ENCODE assay signal across 9 mouse cellular contexts in the genomic region with DNA sequence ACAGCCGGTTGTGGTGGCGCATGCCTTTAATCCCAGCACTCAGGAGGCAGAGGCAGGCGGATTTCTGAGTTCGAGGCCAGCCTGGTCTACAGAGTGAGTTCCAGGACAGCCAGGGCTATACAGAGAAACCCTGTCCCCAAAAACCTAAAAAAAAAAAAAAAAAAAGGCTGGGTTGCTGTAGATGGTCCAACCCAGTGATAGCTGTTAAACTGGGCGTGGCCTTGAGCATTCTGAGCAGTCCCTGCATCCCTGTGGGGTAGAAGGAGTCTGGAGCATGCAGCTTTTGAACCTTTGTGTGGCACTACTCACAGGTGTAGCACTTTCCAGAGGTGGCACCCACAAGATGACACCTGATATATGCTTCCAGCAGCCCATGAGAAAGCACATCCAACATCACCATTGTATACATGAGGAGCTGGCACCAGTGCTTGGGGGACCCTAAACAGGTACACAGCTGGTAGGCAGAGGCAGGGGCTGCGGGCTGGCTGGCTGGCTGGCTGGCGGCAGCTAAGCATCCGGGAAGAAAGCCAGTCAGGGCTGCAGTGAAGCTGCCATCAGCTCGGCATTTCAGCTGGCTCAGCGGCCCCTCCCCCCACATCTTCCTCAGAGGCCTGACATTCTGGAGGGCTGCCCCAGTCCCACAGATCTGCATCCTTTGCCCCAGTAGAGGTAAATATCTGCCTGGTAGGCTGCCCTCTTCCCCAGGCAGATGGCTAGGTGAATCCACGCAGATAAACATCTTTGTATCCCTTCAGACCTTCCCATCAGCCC. TPM values are rescaled to one million over a fixed set of nuclear protein-coding genes. Genes with fewer than 3 reads are reported as not detected.
A peak's percentile ranks its signal among the peaks of the same experiment; 100 is the strongest.
DNase-seq lines count a peak whose midpoint lies in the region; ATAC-seq lines count a peak whose summit lies in the region.
"Had no signal": no experiment of that assay in that cellular context is flagged by ENCODE, and none has a peak within 500 bp of the region (broad histone marks: within the 10 kb centered on the region; RNA-seq: fewer than 3 reads in every experiment).

No protein-coding gene starts in this region.

- 0 out of 2 replicates have a peak overlapping the region, but pooled peaks have one; percentile 43 for H3K9ac ChIP-seq in hindbrain, embryonic 12.5 days
- peak overlapping the region; percentile 21; the same call in 1 of the 2 replicates for H3K9ac ChIP-seq in neural tube, embryonic 12.5 days

- H3K4me1 ChIP-seq in hindbrain, embryonic 12.5 days = peaks cover 25% of the 10 kb centered on the region
- peaks cover 29% of the 10 kb centered on the region for H3K4me1 ChIP-seq in neural tube, embryonic 12.5 days

- H3K36me3 ChIP-seq in hindbrain, embryonic 12.5 days = no peaks in the 10 kb centered on the region
- no peaks in the 10 kb centered on the region for H3K36me3 ChIP-seq in neural tube, embryonic 12.5 days

- no peaks in the 10 kb centered on the region for H3K9me3 ChIP-seq in hindbrain, embryonic 12.5 days (replicated peaks)
- H3K9me3 ChIP-seq in neural tube, embryonic 12.5 days = no peaks in the 10 kb centered on the region

- H3K27ac ChIP-seq in hindbrain, embryonic 12.5 days = peak overlapping the region; percentile 55
- peak overlapping the region; percentile 17; the same call in 1 of the 2 replicates for H3K27ac ChIP-seq in neural tube, embryonic 12.5 days

- no peak overlapping the region for H3K4me3 ChIP-seq in hindbrain, embryonic 12.5 days
- no peak overlapping the region for H3K4me3 ChIP-seq in neural tube, embryonic 12.5 days
- H3K4me3 ChIP-seq: myocyte had no signal

- no peak for ATAC-seq in cerebellum, adult (ENCODE audit: insufficient number of reproducible peaks, low FRiP score, low TSS enrichment)
- ATAC-seq in hindbrain, embryonic 12.5 days (ENCODE audit: low FRiP score) = no peak
- no peak for ATAC-seq in neural tube, embryonic 12.5 days (ENCODE audit: low FRiP score, low read depth)

- peak overlapping the region; percentile 23; the same call in 1 of the 2 replicates for H3K4me2 ChIP-seq in hindbrain, embryonic 12.5 days (replicated peaks)
- peak overlapping the region; percentile 25; the same call in 1 of the 2 replicates for H3K4me2 ChIP-seq in neural tube, embryonic 12.5 days (replicated peaks)

- WGBS in hindbrain, embryonic 12.5 days = 50% methylated on average over 11 of the region's 11 CpGs
- WGBS in neural tube, embryonic 12.5 days = 45% methylated on average over 11 of the region's 11 CpGs

- peak; percentile 34 for DNase-seq in cerebellum, adult 11 months
- DNase-seq in left cerebral cortex, postnatal 4 days = peak; percentile 84
- no peak for DNase-seq in left cerebral cortex, adult 9 months (ENCODE audit: low spot score in 2 of 2)
- no peak for DNase-seq in testis, postnatal 10 days (ENCODE audit: low spot score)
- DNase-seq in adrenal gland, postnatal 4 days (ENCODE audit: low spot score in 2 of 2) = no peak

- intact Hi-C loops in left cerebral cortex, postnatal 4 days (cut with DNase I) = no loop called here

- H3K27me3 ChIP-seq in hindbrain, embryonic 12.5 days = peaks cover 2% of the 10 kb centered on the region; the same call in 1 of the 2 replicates
- no peaks in the 10 kb centered on the region for H3K27me3 ChIP-seq in neural tube, embryonic 12.5 days (replicated peaks)

RNA-seq across cellular contexts. Expression of gene Caskin1, which starts 3.1 kb away (rescaled TPM):
- 100 to 1,000 TPM; 158 to 180 TPM for total RNA-seq in left cerebral cortex, postnatal 4 days (2021)
- polyA plus RNA-seq in hindbrain, embryonic 12.5 days (2016; fragmentation: Nextera tagmentation; extraction: Ambion mirVana) = 24.2 and 25.0 TPM in 2 replicates
- polyA plus RNA-seq in neural tube, embryonic 12.5 days (2016; fragmentation: Nextera tagmentation; extraction: Ambion mirVana) = 23.2 and 25.4 TPM in 2 replicates
- total RNA-seq in adrenal gland, postnatal 4 days (2021) = 10 to 100 TPM; 62.4 to 65.2 TPM

RNA-seq across cellular contexts. Expression of gene Mlst8, which starts 6.4 kb away (rescaled TPM):
- 10 to 100 TPM; 33.4 to 39.1 TPM for total RNA-seq in left cerebral cortex, postnatal 4 days (2021)
- 35.2 and 36.9 TPM in 2 replicates for polyA plus RNA-seq in hindbrain, embryonic 12.5 days (2016; fragmentation: Nextera tagmentation; extraction: Ambion mirVana)
- polyA plus RNA-seq in neural tube, embryonic 12.5 days (2016; fragmentation: Nextera tagmentation; extraction: Ambion mirVana) = 33.8 and 34.9 TPM in 2 replicates
- 10 to 100 TPM; 28.0 to 30.0 TPM for total RNA-seq in adrenal gland, postnatal 4 days (2021)

RNA-seq across cellular contexts. Expression of gene Bricd5, which starts 11.6 kb away (rescaled TPM):
- total RNA-seq in left cerebral cortex, postnatal 4 days (2021) = under 1 TPM; 0.54 to 0.92 TPM
- 1.2 TPM in 1 of 2 replicates, not detected in the other for polyA plus RNA-seq in hindbrain, embryonic 12.5 days (2016; fragmentation: Nextera tagmentation; extraction: Ambion mirVana)
- polyA plus RNA-seq in neural tube, embryonic 12.5 days (2016; fragmentation: Nextera tagmentation; extraction: Ambion mirVana) = 0.28 TPM in 2 replicates
- total RNA-seq in adrenal gland, postnatal 4 days (2021) = under 1 TPM; 0.50 to 0.93 TPM

RNA-seq across cellular contexts. Expression of gene Pgp, which starts 15.1 kb away (rescaled TPM):
- 10 to 100 TPM; 45.3 to 45.9 TPM for total RNA-seq in left cerebral cortex, postnatal 4 days (2021)
- 52.5 and 57.3 TPM in 2 replicates for polyA plus RNA-seq in hindbrain, embryonic 12.5 days (2016; fragmentation: Nextera tagmentation; extraction: Ambion mirVana)
- 58.6 and 62.7 TPM in 2 replicates for polyA plus RNA-seq in neural tube, embryonic 12.5 days (2016; fragmentation: Nextera tagmentation; extraction: Ambion mirVana)
- total RNA-seq in adrenal gland, postnatal 4 days (2021) = 10 to 100 TPM; 44.6 to 46.4 TPM

RNA-seq across cellular contexts. Expression of gene E4f1, which starts 15.2 kb away (rescaled TPM):
- total RNA-seq in left cerebral cortex, postnatal 4 days (2021) = 10 to 100 TPM; 39.0 to 41.7 TPM
- polyA plus RNA-seq in hindbrain, embryonic 12.5 days (2016; fragmentation: Nextera tagmentation; extraction: Ambion mirVana) = 35.3 and 39.4 TPM in 2 replicates
- 37.9 and 38.5 TPM in 2 replicates for polyA plus RNA-seq in neural tube, embryonic 12.5 days (2016; fragmentation: Nextera tagmentation; extraction: Ambion mirVana)
- 10 to 100 TPM; 31.8 to 35.1 TPM for total RNA-seq in adrenal gland, postnatal 4 days (2021)

Comparison
In these comparisons a context has a peak if more than half of its experiments do, and no peak if none do; other contexts are left out.
1. DNase-seq: peak in cerebellum, adult 11 months (single experiment) and left cerebral cortex, postnatal 4 days (single experiment); none in left cerebral cortex, adult 9 months (0 of 2), testis, postnatal 10 days (single experiment) and adrenal gland, postnatal 4 days (0 of 2).